Mouse (Mus musculus): Measurements from ENCODE around the gene Arfgap2. TPM values are rescaled to one million over a fixed set of nuclear protein-coding genes. Genes with fewer than 3 reads are reported as not detected.

Gene Arfgap2
- polyA plus RNA-seq, 1 experiment: 60.4 TPM

GRCm38 (mm10) chr2:91324761-91325421 lies 60.1 kb downstream of the Arfgap2 start:
- no peak overlapping the region for H3K4me2 ChIP-seq (ENCODE audit: low read depth)
- TF ChIP-seq USF1 (IDR thresholded peaks at IDR 0.05; ENCODE audit: low read depth) (no peak), POLR2AphosphoS2 (IDR thresholded peaks at IDR 0.05; ENCODE audit: insufficient read length, low read depth) (no peak), MYOG (IDR thresholded peaks at IDR 0.05; ENCODE audit: control insufficient read depth in 1 of 3, insufficient read depth in 1 of 3, insufficient read length in 2 of 3, low read depth in 2 of 3) (no peak), TCF3 (IDR thresholded peaks at IDR 0.05; ENCODE audit: insufficient read length, low read depth) (no peak), POLR2A (IDR thresholded peaks at IDR 0.05; ENCODE audit: insufficient read length, low read depth) (no peak), CEBPB (IDR thresholded peaks at IDR 0.05; ENCODE audit: insufficient read depth, poor library complexity, severe bottlenecking) (no peak), REST (IDR thresholded peaks at IDR 0.05; ENCODE audit: insufficient read depth, insufficient read length) (no peak), SRF (IDR thresholded peaks at IDR 0.05; ENCODE audit: control insufficient read depth, insufficient read length, low read depth) (no peak), TCF12 (IDR thresholded peaks at IDR 0.05; ENCODE audit: insufficient read depth, poor library complexity, severe bottlenecking) (no peak), E2F4 (IDR thresholded peaks at IDR 0.05; ENCODE audit: insufficient read depth) (no peak), MAX (IDR thresholded peaks at IDR 0.05; ENCODE audit: low read depth) (no peak), MYOD1 (IDR thresholded peaks at IDR 0.05; ENCODE audit: control insufficient read depth in 1 of 3, insufficient read length in 2 of 3, low read depth in 2 of 3) (no peak)
- no peaks in the 10 kb centered on the region for H3K36me3 ChIP-seq (ENCODE audit: control insufficient read depth, insufficient read depth)
- H3K4me3 ChIP-seq: no peak overlapping the region
- H3K27me3 ChIP-seq (ENCODE audit: control insufficient read depth, insufficient read depth, insufficient read length): no peaks in the 10 kb centered on the region
- no peaks in the 10 kb centered on the region for H3K79me2 ChIP-seq (ENCODE audit: control insufficient read depth, insufficient read depth)
- H3ac ChIP-seq (ENCODE audit: control insufficient read depth, insufficient read length): no peak overlapping the region

Other genes with a start within 250 kb of the Arfgap2 start
- 199 TPM for gene Rapsn, start 229.4 kb upstream of the Arfgap2 start, polyA plus RNA-seq (2012; fragmentation: generic; extraction: Trizol)
- 688 TPM for gene Psmc3, start 211.0 kb upstream of the Arfgap2 start, polyA plus RNA-seq (2012; fragmentation: generic; extraction: Trizol)
- 41.1 TPM for gene Slc39a13, start 194.6 kb upstream of the Arfgap2 start, polyA plus RNA-seq (2012; fragmentation: generic; extraction: Trizol)
- gene Spi1, start 182.6 kb upstream of the Arfgap2 start, polyA plus RNA-seq (2012; fragmentation: generic; extraction: Trizol): 0.04 TPM
- 0.05 TPM for gene Mybpc3, start 146.8 kb upstream of the Arfgap2 start, polyA plus RNA-seq (2012; fragmentation: generic; extraction: Trizol)
- gene Madd, start 81.1 kb upstream of the Arfgap2 start, polyA plus RNA-seq (2012; fragmentation: generic; extraction: Trizol): 10.2 TPM
- 0.53 TPM for gene Nr1h3, start 62.1 kb upstream of the Arfgap2 start, polyA plus RNA-seq (2012; fragmentation: generic; extraction: Trizol)
- 16.9 TPM for gene Acp2, start 62.1 kb upstream of the Arfgap2 start, polyA plus RNA-seq (2012; fragmentation: generic; extraction: Trizol)
- 2.0 TPM for gene Ddb2, start 28.0 kb upstream of the Arfgap2 start, polyA plus RNA-seq (2012; fragmentation: generic; extraction: Trizol)
- 141 TPM for gene Pacsin3, start 9.0 kb upstream of the Arfgap2 start, polyA plus RNA-seq (2012; fragmentation: generic; extraction: Trizol)
- 45.5 TPM for gene 1110051M20Rik, start 179.7 kb downstream of the Arfgap2 start, polyA plus RNA-seq (2012; fragmentation: generic; extraction: Trizol)
- 20.1 TPM for gene Lrp4, start 192.5 kb downstream of the Arfgap2 start, polyA plus RNA-seq (2012; fragmentation: generic; extraction: Trizol)